Mouse (Mus musculus) erythroblast, embryonic 14.5 days (primary cell): ENCODE measurements around the gene Prkrip1.

ENCODE experiments used
- GATA1 ChIP-seq: IDR thresholded peaks from 2 replicates; pipeline ENCODE4 v1.6.1; 2012; ENCODE audit warnings: low read length, inconsistent platforms, mixed read lengths
- TAL1 ChIP-seq: IDR thresholded peaks from 3 replicates; pipeline ENCODE4 v1.6.1; 2012; ENCODE audit warnings: low read length, inconsistent platforms, mixed read lengths

DNA sequence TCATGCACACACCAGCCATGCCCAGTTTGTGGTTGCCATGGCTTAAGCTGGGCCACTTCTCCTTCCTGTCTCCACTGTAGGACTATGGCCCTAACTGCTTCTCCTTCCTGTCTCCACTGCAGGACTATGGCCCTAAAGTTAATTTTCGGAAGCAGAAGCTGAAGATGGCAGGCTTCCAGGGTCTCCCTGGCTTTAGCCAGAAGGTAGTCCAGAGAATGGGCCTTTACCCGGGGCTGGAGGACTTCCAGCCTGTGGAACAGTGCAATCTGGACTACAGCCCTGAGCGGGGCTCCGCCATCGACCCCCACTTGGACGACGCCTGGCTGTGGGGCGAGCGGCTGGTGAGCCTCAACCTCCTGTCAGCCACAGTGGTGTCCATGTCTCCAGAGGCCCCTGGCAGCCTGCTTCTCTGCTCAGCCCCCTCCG is 58.7 kb downstream of the Prkrip1 start:
- no peak for TF ChIP-seq GATA1
- TF ChIP-seq TAL1 = no peak
